Mouse (Mus musculus): Measurements from ENCODE around the gene Pcp4.
"Not testable (repeated sequence)": the region's sequence is repeated elsewhere in the genome, so short reads cannot be mapped to it uniquely, and the experiment has no call there.

Gene Pcp4

GRCm38 (mm10) chr16:96467445-96467844 is at the start of gene Pcp4:
Pcp4 (plus strand) TSS chr16:96467606.
- ChIA-PET CTCF (interaction anchor here (0.6 to 2.2 kb wide), 12 partner anchors 11 to 1859 kb away, joined by 3 to 17 read pairs (median 3); no protein-coding TSS in a partner anchor), POLR2A (interaction anchor here in 1 of 4 experiments (0.6 kb wide), 1 partner anchor 231 kb away, joined by 3 read pairs; no protein-coding TSS in a partner anchor)

- ChIA-PET CTCF (no interaction called here), POLR2A (no interaction called here)
Observed at GRCm38 (mm10) chr16:96425044-96425443, 42.4 kb upstream of the Pcp4 start.

- ChIA-PET POLR2A (interaction anchor here in 1 of 4 experiments (0.5 kb wide), 1 partner anchor 18 kb away, joined by 3 read pairs; no protein-coding TSS in a partner anchor), CTCF (no interaction called here)
Observed at GRCm38 (mm10) chr16:96426671-96427070, 40.7 kb upstream of the Pcp4 start.

- ChIA-PET POLR2A (interaction anchor here in 1 of 4 experiments (1.4 kb wide), 1 partner anchor 9 kb away, joined by 3 read pairs; no protein-coding TSS in a partner anchor), CTCF (no interaction called here)
Observed at GRCm38 (mm10) chr16:96429046-96429445, 38.4 kb upstream of the Pcp4 start.

- ChIA-PET POLR2A (no interaction called here), CTCF (no interaction called here)
Observed at GRCm38 (mm10) chr16:96433266-96433665, 34.1 kb upstream of the Pcp4 start.

GRCm38 (mm10) chr16:96434024-96434785 is 33.2 kb upstream of the Pcp4 start:
- ChIA-PET CTCF (no interaction called here), POLR2A (no interaction called here)

GRCm38 (mm10) chr16:96438946-96439345 is 28.5 kb upstream of the Pcp4 start:
- POLR2A ChIA-PET = interaction anchor here in 1 of 4 experiments (1.1 kb wide), 1 partner anchor 10 kb away, joined by 3 read pairs; no protein-coding TSS in a partner anchor
- CTCF ChIA-PET = interaction anchor here in 1 of 4 experiments (1.0 kb wide), 1 partner anchor 72 kb away, joined by 3 read pairs; no protein-coding TSS in a partner anchor

- ChIA-PET POLR2A (interaction anchor here in 1 of 4 experiments (0.6 kb wide), 1 partner anchor 204 kb away, joined by 4 read pairs; the partner anchor contains the start of gene B3galt5), CTCF (no interaction called here)
Observed at GRCm38 (mm10) chr16:96439682-96440081, 27.7 kb upstream of the Pcp4 start.

- ChIA-PET POLR2A (no interaction called here), CTCF (interaction anchor here in 2 of 4 experiments (0.5 to 0.6 kb wide), 2 partner anchors 211 to 992 kb away, joined by 3 read pairs; no protein-coding TSS in a partner anchor)
Observed at GRCm38 (mm10) chr16:96440871-96441270, 26.5 kb upstream of the Pcp4 start.

- CTCF ChIA-PET = interaction anchor here in 1 of 4 experiments (0.6 kb wide), 1 partner anchor 884 kb away, joined by 3 read pairs; no protein-coding TSS in a partner anchor
- POLR2A ChIA-PET = no interaction called here
Observed at GRCm38 (mm10) chr16:96441826-96442225, 25.6 kb upstream of the Pcp4 start.

- ChIA-PET CTCF (no interaction called here), POLR2A (no interaction called here)
Observed at GRCm38 (mm10) chr16:96443468-96443867, 23.9 kb upstream of the Pcp4 start, which contains the start of gene Itgb2l. Itgb2l (minus strand) TSS chr16:96443619.

- CTCF ChIA-PET, POLR2A ChIA-PET: not testable (repeated sequence)
Observed at GRCm38 (mm10) chr16:96450871-96451270, 16.5 kb upstream of the Pcp4 start.

GRCm38 (mm10) chr16:96454086-96454485 is 13.3 kb upstream of the Pcp4 start:
- CTCF ChIA-PET = no interaction called here
- POLR2A ChIA-PET = no interaction called here

- CTCF ChIA-PET = interaction anchor here in 1 of 4 experiments (0.6 kb wide), 1 partner anchor 840 kb away, joined by 3 read pairs; no protein-coding TSS in a partner anchor
- POLR2A ChIA-PET = no interaction called here
Observed at GRCm38 (mm10) chr16:96457612-96458011, 9.8 kb upstream of the Pcp4 start.

GRCm38 (mm10) chr16:96459356-96459755 is 8.1 kb upstream of the Pcp4 start:
- ChIA-PET CTCF (no interaction called here), POLR2A (no interaction called here)

- ChIA-PET POLR2A (no interaction called here), CTCF (no interaction called here)
Observed at GRCm38 (mm10) chr16:96460788-96461187, 6.6 kb upstream of the Pcp4 start.

GRCm38 (mm10) chr16:96468011-96468410 is 605 bp downstream of the Pcp4 start:
- ChIA-PET CTCF (interaction anchor here (0.6 to 2.2 kb wide), 14 partner anchors 12 to 1860 kb away, joined by 3 to 17 read pairs (median 4); no protein-coding TSS in a partner anchor), POLR2A (interaction anchor here in 1 of 4 experiments (0.6 kb wide), 1 partner anchor 307 kb away, joined by 3 read pairs; no protein-coding TSS in a partner anchor)

GRCm38 (mm10) chr16:96468698-96469097 is 1.3 kb downstream of the Pcp4 start:
- ChIA-PET CTCF (interaction anchor here in 3 of 4 experiments (0.6 to 2.2 kb wide), 8 partner anchors 13 to 203 kb away, joined by 3 to 10 read pairs (median 4); no protein-coding TSS in a partner anchor), POLR2A (interaction anchor here in 1 of 4 experiments (0.6 kb wide), 1 partner anchor 307 kb away, joined by 3 read pairs; no protein-coding TSS in a partner anchor)

- ChIA-PET POLR2A (interaction anchor here in 1 of 4 experiments (1.2 kb wide), 1 partner anchor 14 kb away, joined by 3 read pairs; no protein-coding TSS in a partner anchor), CTCF (interaction anchor here (0.5 to 1.0 kb wide), 9 partner anchors 9 to 823 kb away, joined by 3 to 9 read pairs (median 3); no protein-coding TSS in a partner anchor)
Observed at GRCm38 (mm10) chr16:96469640-96470039, 2.2 kb downstream of the Pcp4 start.

GRCm38 (mm10) chr16:96472361-96472760 is 5.0 kb downstream of the Pcp4 start:
- POLR2A ChIA-PET = no interaction called here
- CTCF ChIA-PET = interaction anchor here in 3 of 4 experiments (0.6 to 0.9 kb wide), 3 partner anchors 114 to 1025 kb away, joined by 3 to 5 read pairs (median 4); no protein-coding TSS in a partner anchor

Measured in embryonic stem cell, embryonic (primary cell).